Mouse (Mus musculus): ENCODE data around the gene Olfr133. TPM values are rescaled to one million over a fixed set of nuclear protein-coding genes. Genes with fewer than 3 reads are reported as not detected.

Gene Olfr133
- not detected in 2 replicates for polyA plus RNA-seq (2015; fragmentation: Nextera tagmentation; extraction: Ambion mirVana)

GRCm38 (mm10) chr17:38144981-38145380, at the start of gene Olfr133:
TSS of gene Olfr133 (plus strand) at chr17:38145281.

GRCm38 (mm10) chr17:38134426-38134825, 10.7 kb upstream of the Olfr133 start, which contains the start of gene Olfr132:
TSS of gene Olfr132 (minus strand) at chr17:38134526.

GRCm38 (mm10) chr17:38171088-38171487, 26.0 kb downstream of the Olfr133 start, which contains the start of gene Olfr134:
TSS of gene Olfr134 (plus strand) at chr17:38171388.

Other genes with a start within 250 kb of the Olfr133 start
- not detected in 2 replicates for gene Olfr127, start 244.8 kb upstream of the Olfr133 start, polyA plus RNA-seq (2015; fragmentation: Nextera tagmentation; extraction: Ambion mirVana)
- gene Olfr128, start 224.7 kb upstream of the Olfr133 start, polyA plus RNA-seq (2015; fragmentation: Nextera tagmentation; extraction: Ambion mirVana) = not detected in 2 replicates
- not detected in 2 replicates for gene Olfr761, start 192.2 kb upstream of the Olfr133 start, polyA plus RNA-seq (2015; fragmentation: Nextera tagmentation; extraction: Ambion mirVana)
- gene Olfr129, start 85.2 kb upstream of the Olfr133 start, polyA plus RNA-seq (2015; fragmentation: Nextera tagmentation; extraction: Ambion mirVana) = not detected in 2 replicates
- gene Olfr130, start 81.4 kb upstream of the Olfr133 start, polyA plus RNA-seq (2015; fragmentation: Nextera tagmentation; extraction: Ambion mirVana) = not detected in 2 replicates
- gene Olfr131, start 56.6 kb upstream of the Olfr133 start, polyA plus RNA-seq (2015; fragmentation: Nextera tagmentation; extraction: Ambion mirVana) = not detected in 2 replicates
- not detected in 2 replicates for gene Olfr132, start 10.8 kb upstream of the Olfr133 start, polyA plus RNA-seq (2015; fragmentation: Nextera tagmentation; extraction: Ambion mirVana)
- gene Olfr134, start 26.1 kb downstream of the Olfr133 start, polyA plus RNA-seq (2015; fragmentation: Nextera tagmentation; extraction: Ambion mirVana) = not detected in 2 replicates
- gene Olfr135, start 59.1 kb downstream of the Olfr133 start, polyA plus RNA-seq (2015; fragmentation: Nextera tagmentation; extraction: Ambion mirVana) = not detected in 2 replicates
- not detected in 2 replicates for gene Olfr138, start 115.8 kb downstream of the Olfr133 start, polyA plus RNA-seq (2015; fragmentation: Nextera tagmentation; extraction: Ambion mirVana)
- not detected in 2 replicates for gene Olfr137, start 162.3 kb downstream of the Olfr133 start, polyA plus RNA-seq (2015; fragmentation: Nextera tagmentation; extraction: Ambion mirVana)
- not detected in 2 replicates for gene Olfr136, start 184.6 kb downstream of the Olfr133 start, polyA plus RNA-seq (2015; fragmentation: Nextera tagmentation; extraction: Ambion mirVana)

Data from urinary bladder, postnatal 0 days (tissue).